Mouse (Mus musculus) heart, embryonic 12.5 days (tissue): ENCODE results near the gene Tox2. TPM values are rescaled to one million over a fixed set of nuclear protein-coding genes. Genes with fewer than 3 reads are reported as not detected.

Experiments used
- ATAC-seq: fragments of 200-750 bp; cut with Nextera tagmentation; 2 replicates; pipeline ENCODE4 v1.8.0; 2017; ENCODE audit warnings: moderate TSS enrichment, moderate library complexity; ENCODE audit not compliant: insufficient number of reproducible peaks, low FRiP score
- H3K27ac ChIP-seq: fragments of 300-500 bp; sonication (generic); 2 replicates; pipeline ENCODE4 v1.5.1; 2016; ENCODE audit warnings: mild to moderate bottlenecking, moderate library complexity; ENCODE audit not compliant: poor library complexity, severe bottlenecking
- H3K27me3 ChIP-seq: fragments of 300-500 bp; sonication (generic); replicated peaks from 2 replicates; pipeline ENCODE4 v1.6.1; 2016; ENCODE audit warnings: mild to moderate bottlenecking, moderate library complexity
- H3K36me3 ChIP-seq: fragments of 300-500 bp; sonication (generic); 2 replicates; pipeline ENCODE4 v1.6.1; 2016; ENCODE audit warnings: mild to moderate bottlenecking, moderate library complexity
- H3K4me1 ChIP-seq: fragments of 300-500 bp; sonication (generic); replicated peaks from 2 replicates; pipeline ENCODE4 v1.6.1; 2016; ENCODE audit warnings: mild to moderate bottlenecking
- H3K4me2 ChIP-seq: fragments of 300-500 bp; sonication (generic); 2 replicates; pipeline ENCODE4 v1.6.1; 2016; ENCODE audit warnings: mild to moderate bottlenecking, moderate library complexity
- H3K4me3 ChIP-seq: fragments of 300-500 bp; sonication (generic); 2 replicates; pipeline ENCODE4 v1.5.1; 2016; ENCODE audit warnings: mild to moderate bottlenecking
- H3K9ac ChIP-seq: fragments of 300-500 bp; sonication (generic); 2 replicates; pipeline ENCODE4 v1.6.1; 2016; ENCODE audit warnings: mild to moderate bottlenecking, moderate library complexity
- H3K9me3 ChIP-seq: fragments of 300-500 bp; sonication (generic); replicated peaks from 2 replicates; pipeline ENCODE4 v1.6.1; 2016; ENCODE audit warnings: mild to moderate bottlenecking, moderate library complexity
- WGBS: fragments of 180-500 bp; shearing (Covaris S2); methylation state at CpG from one replicate; pipeline ENCODE4 v1.1.7; 2016; 5-methylcytosine and 5-hydroxymethylcytosine counted together
- polyA plus RNA-seq: library from polyadenylated mRNA; unstranded; fragments of >200 nt; fragmentation: Nextera tagmentation; extraction: Ambion mirVana; gene quantifications from 2 replicates; pipeline ENCODE4 v1.2.1, GENCODE M21; 2016

Tox2 gene
- polyA plus RNA-seq, 1 experiment from 2014 or later = 2.4 TPM

- H3K9me3 ChIP-seq = no peaks in the 10 kb centered on the region
- no peak overlapping the region for H3K4me2 ChIP-seq
- H3K27ac ChIP-seq = peak overlapping the region; percentile 52; the same call in 1 of the 2 replicates
- 63% methylated on average over 9 of the region's 9 CpGs for WGBS
- ATAC-seq = no peak
- H3K4me3 ChIP-seq = no peak overlapping the region
- peaks cover 90% of the 10 kb centered on the region for H3K4me1 ChIP-seq
- H3K36me3 ChIP-seq = peaks cover 11% of the 10 kb centered on the region
- no peaks in the 10 kb centered on the region for H3K27me3 ChIP-seq
- no peak overlapping the region for H3K9ac ChIP-seq
Observed at GRCm38 (mm10) chr2:163349411-163349810, 146.5 kb downstream of the Tox2 start.

GRCm38 (mm10) chr2:163350443-163350842 is 147.5 kb downstream of the Tox2 start:
- H3K9me3 ChIP-seq = no peaks in the 10 kb centered on the region
- H3K27ac ChIP-seq = no peak overlapping the region
- H3K36me3 ChIP-seq = peaks cover 10% of the 10 kb centered on the region; the same call in 1 of the 2 replicates
- no peaks in the 10 kb centered on the region for H3K27me3 ChIP-seq
- ATAC-seq = no peak
- H3K9ac ChIP-seq = no peak overlapping the region
- no peak overlapping the region for H3K4me3 ChIP-seq
- WGBS = 43% methylated on average over 5 of the region's 5 CpGs
- H3K4me2 ChIP-seq = no peak overlapping the region
- H3K4me1 ChIP-seq = peaks cover 93% of the 10 kb centered on the region

GRCm38 (mm10) chr2:163353731-163354130 is 150.8 kb downstream of the Tox2 start:
- Histone ChIP-seq H3K9ac (peak overlapping the region; percentile 64), H3K4me2 (peak overlapping the region; percentile 45), H3K27me3 (no peaks in the 10 kb centered on the region), H3K36me3 (no peaks in the 10 kb centered on the region), H3K27ac (peak overlapping the region; percentile 96), H3K9me3 (no peaks in the 10 kb centered on the region), H3K4me1 (peaks cover 82% of the 10 kb centered on the region), H3K4me3 (no peak overlapping the region)
- peak; percentile 74 for ATAC-seq
- 9% methylated on average over 7 of the region's 7 CpGs for WGBS

GRCm38 (mm10) chr2:163355666-163356065 is 152.7 kb downstream of the Tox2 start:
- Histone ChIP-seq H3K4me3 (no peak overlapping the region), H3K9ac (0 out of 2 replicates have a peak overlapping the region, but pooled peaks have one; percentile 8), H3K9me3 (no peaks in the 10 kb centered on the region), H3K27me3 (no peaks in the 10 kb centered on the region), H3K27ac (peak overlapping the region; percentile 96), H3K4me2 (peak overlapping the region; percentile 24), H3K4me1 (peaks cover 85% of the 10 kb centered on the region), H3K36me3 (peaks cover 4% of the 10 kb centered on the region; the same call in 1 of the 2 replicates)
- 74% methylated on average over 8 of the region's 8 CpGs for WGBS
- no peak for ATAC-seq

- Histone ChIP-seq H3K36me3 (peaks cover 4% of the 10 kb centered on the region; the same call in 1 of the 2 replicates), H3K4me3 (peak overlapping the region; percentile 23), H3K27ac (peak overlapping the region; percentile 96), H3K4me1 (peaks cover 88% of the 10 kb centered on the region), H3K9me3 (no peaks in the 10 kb centered on the region), H3K4me2 (peak overlapping the region; percentile 38), H3K27me3 (no peaks in the 10 kb centered on the region), H3K9ac (peak overlapping the region; percentile 58)
- 48% methylated on average over 12 of the region's 12 CpGs for WGBS
- ATAC-seq = peak; percentile 78
Observed at GRCm38 (mm10) chr2:163356113-163356840, 153.4 kb downstream of the Tox2 start.

GRCm38 (mm10) chr2:163358662-163359061 is 155.7 kb downstream of the Tox2 start:
- WGBS = 38% methylated on average over 5 of the region's 5 CpGs

GRCm38 (mm10) chr2:163359253-163359652 is 156.3 kb downstream of the Tox2 start:
- Histone ChIP-seq H3K36me3 (peaks cover 8% of the 10 kb centered on the region), H3K9ac (peak overlapping the region; percentile 55), H3K4me3 (no peak overlapping the region), H3K27ac (peak overlapping the region; percentile 99), H3K4me2 (peak overlapping the region; percentile 43), H3K9me3 (no peaks in the 10 kb centered on the region), H3K4me1 (peaks cover 88% of the 10 kb centered on the region), H3K27me3 (no peaks in the 10 kb centered on the region)
- WGBS = 2% methylated on average over 2 of the region's 2 CpGs
- no peak for ATAC-seq

More at GRCm38 (mm10) chr2:163358662-163359061, 155.7 kb downstream of the Tox2 start:
- Histone ChIP-seq H3K36me3 (peaks cover 8% of the 10 kb centered on the region), H3K9ac (no peak overlapping the region), H3K27me3 (no peaks in the 10 kb centered on the region), H3K27ac (peak overlapping the region; percentile 99), H3K4me1 (peaks cover 88% of the 10 kb centered on the region), H3K9me3 (no peaks in the 10 kb centered on the region), H3K4me3 (no peak overlapping the region), H3K4me2 (0 out of 2 replicates have a peak overlapping the region, but pooled peaks have one; percentile 19)
- ATAC-seq = peak; percentile 38

- H3K36me3 ChIP-seq = peaks cover 14% of the 10 kb centered on the region
- no peaks in the 10 kb centered on the region for H3K27me3 ChIP-seq
- H3K9ac ChIP-seq = peak overlapping the region; percentile 55
- H3K4me1 ChIP-seq = peaks cover 86% of the 10 kb centered on the region
- WGBS = 59% methylated on average over 16 of the region's 16 CpGs
- H3K9me3 ChIP-seq = no peaks in the 10 kb centered on the region
- ATAC-seq = no peak
- no peak overlapping the region for H3K4me3 ChIP-seq
- H3K27ac ChIP-seq = peak overlapping the region; percentile 99
- H3K4me2 ChIP-seq = no peak overlapping the region; the same call in 1 of the 2 replicates
Observed at GRCm38 (mm10) chr2:163360858-163361623, 158.1 kb downstream of the Tox2 start.

- Histone ChIP-seq H3K4me1 (peaks cover 82% of the 10 kb centered on the region), H3K27ac (peak overlapping the region; percentile 99), H3K9me3 (no peaks in the 10 kb centered on the region), H3K9ac (peak overlapping the region; percentile 74), H3K4me3 (peak overlapping the region; percentile 8; the same call in 1 of the 2 replicates), H3K27me3 (no peaks in the 10 kb centered on the region), H3K4me2 (peak overlapping the region; percentile 53), H3K36me3 (peaks cover 17% of the 10 kb centered on the region)
- WGBS = 29% methylated on average over 12 of the region's 12 CpGs
- peak; percentile 69 for ATAC-seq
Observed at GRCm38 (mm10) chr2:163362940-163363921, 160.3 kb downstream of the Tox2 start.

- Histone ChIP-seq H3K4me2 (peak overlapping the region; percentile 53; the same call in 1 of the 2 replicates), H3K4me1 (peaks cover 79% of the 10 kb centered on the region), H3K9me3 (no peaks in the 10 kb centered on the region), H3K4me3 (no peak overlapping the region), H3K27me3 (no peaks in the 10 kb centered on the region), H3K9ac (peak overlapping the region; percentile 74), H3K36me3 (peaks cover 27% of the 10 kb centered on the region), H3K27ac (peak overlapping the region; percentile 99)
- 46% methylated on average over 18 of the region's 18 CpGs for WGBS
- ATAC-seq = no peak
Observed at GRCm38 (mm10) chr2:163364785-163365541, 162.0 kb downstream of the Tox2 start.
